In genomic region chr19:23373287-23373686, GRCm38 (mm10) we compare ENCODE assay signal across 9 mouse cellular contexts.
DNase-seq lines count a peak whose midpoint lies in the region; ATAC-seq and TF ChIP-seq lines count a peak whose summit lies in the region.
"Had no signal": no experiment of that assay in that cellular context is flagged by ENCODE, and none has a peak within 500 bp of the region (broad histone marks: within the 10 kb centered on the region; RNA-seq: fewer than 3 reads in every experiment).

No protein-coding gene starts in this region.

- peaks cover 7% of the 10 kb centered on the region; the same call in 1 of the 2 replicates for H3K4me1 ChIP-seq in forebrain, embryonic 16.5 days (replicated peaks; ENCODE audit: control insufficient read depth, insufficient read depth, low read length)
- H3K4me1 ChIP-seq in hindbrain, embryonic 13.5 days (replicated peaks) = peaks cover 11% of the 10 kb centered on the region
- H3K4me1 ChIP-seq in midbrain, embryonic 11.5 days (ENCODE audit: control insufficient read depth, insufficient read depth, low read length) = peaks cover 2% of the 10 kb centered on the region; the same call in 1 of the 2 replicates
- H3K4me1 ChIP-seq in small intestine, adult 2 months (ENCODE audit: control insufficient read depth, insufficient read depth, insufficient read length, low read length) = no peaks in the 10 kb centered on the region

- no peak for TF ChIP-seq POLR2A in brain, embryonic 14.5 days (IDR thresholded peaks at IDR 0.05; ENCODE audit: borderline replicate concordance, extremely low read depth, insufficient read depth, insufficient read length, poor library complexity, severe bottlenecking)
- no peak for TF ChIP-seq POLR2A in small intestine, adult 2 months (IDR thresholded peaks at IDR 0.05; ENCODE audit: low read depth, low read length)

- H3K27me3 ChIP-seq in forebrain, embryonic 16.5 days (replicated peaks; ENCODE audit: control insufficient read depth, insufficient read depth, low read length) = no peaks in the 10 kb centered on the region
- H3K27me3 ChIP-seq in hindbrain, embryonic 13.5 days = no peaks in the 10 kb centered on the region
- no peaks in the 10 kb centered on the region for H3K27me3 ChIP-seq in midbrain, embryonic 11.5 days (ENCODE audit: control insufficient read depth, insufficient read depth, low read length)
- no peaks in the 10 kb centered on the region for H3K27me3 ChIP-seq in small intestine, adult 2 months (ENCODE audit: control insufficient read depth, insufficient read depth, low read length)

- no peak overlapping the region for H3K4me3 ChIP-seq in forebrain, embryonic 16.5 days (replicated peaks; ENCODE audit: low read length)
- H3K4me3 ChIP-seq in hindbrain, embryonic 13.5 days = no peak overlapping the region
- H3K4me3 ChIP-seq in midbrain, embryonic 11.5 days (ENCODE audit: low read depth, low read length) = no peak overlapping the region
- H3K4me3 ChIP-seq in small intestine, adult 2 months (ENCODE audit: low read depth, low read length) = no peak overlapping the region

- no peaks in the 10 kb centered on the region for H3K9me3 ChIP-seq in forebrain, embryonic 16.5 days (ENCODE audit: control insufficient read depth, low read length)
- H3K9me3 ChIP-seq in hindbrain, embryonic 13.5 days = no peaks in the 10 kb centered on the region
- H3K9me3 ChIP-seq in midbrain, embryonic 11.5 days (ENCODE audit: control insufficient read depth, low read length) = no peaks in the 10 kb centered on the region

- H3K36me3 ChIP-seq in forebrain, embryonic 16.5 days (ENCODE audit: control insufficient read depth, insufficient read depth) = no peaks in the 10 kb centered on the region
- H3K36me3 ChIP-seq in hindbrain, embryonic 13.5 days = no peaks in the 10 kb centered on the region
- no peaks in the 10 kb centered on the region for H3K36me3 ChIP-seq in midbrain, embryonic 11.5 days (ENCODE audit: control insufficient read depth, insufficient read depth, low read length)
- no peaks in the 10 kb centered on the region for H3K36me3 ChIP-seq in small intestine, adult 2 months (ENCODE audit: control insufficient read depth, insufficient read depth, low read length)

- no peak overlapping the region for H3K9ac ChIP-seq in forebrain, embryonic 16.5 days (replicated peaks; ENCODE audit: low read depth, low read length)
- H3K9ac ChIP-seq in hindbrain, embryonic 13.5 days = no peak overlapping the region
- no peak overlapping the region for H3K9ac ChIP-seq in midbrain, embryonic 11.5 days (ENCODE audit: low read length)

- H3K27ac ChIP-seq in forebrain, embryonic 16.5 days (ENCODE audit: low read length) = no peak overlapping the region
- H3K27ac ChIP-seq in hindbrain, embryonic 13.5 days = no peak overlapping the region
- H3K27ac ChIP-seq in midbrain, embryonic 11.5 days (ENCODE audit: low read depth, low read length) = no peak overlapping the region
- H3K27ac ChIP-seq in small intestine, adult 2 months (ENCODE audit: insufficient read depth, low read depth, low read length) = no peak overlapping the region
- H3K27ac ChIP-seq: macrophage had no signal

- H3K4me2 ChIP-seq in forebrain, embryonic 16.5 days (ENCODE audit: low read length) = no peak overlapping the region
- H3K4me2 ChIP-seq in hindbrain, embryonic 13.5 days = no peak overlapping the region
- H3K4me2 ChIP-seq in midbrain, embryonic 11.5 days = no peak overlapping the region

- peak; percentile 64 for DNase-seq in CD4-positive, CD25-positive, alpha-beta regulatory T cell, adult 2 months (ENCODE audit: low read depth, low spot score)
- DNase-seq in brain, embryonic 14.5 days (ENCODE audit: low read depth) = peak; percentile 84
- peak; percentile 43 for DNase-seq in left cerebral cortex, adult 11 months (ENCODE audit: low spot score)
- DNase-seq in midbrain, embryonic 11.5 days (ENCODE audit: low spot score, missing footprints) = peak; percentile 94

- 48% methylated on average over 8 of the region's 8 CpGs for WGBS in forebrain, embryonic 16.5 days
- WGBS in hindbrain, embryonic 13.5 days = 44% methylated on average over 8 of the region's 8 CpGs
- WGBS in midbrain, embryonic 11.5 days = 54% methylated on average over 8 of the region's 8 CpGs
- WGBS in small intestine, adult 2 months = 42% methylated on average over 8 of the region's 8 CpGs

- ATAC-seq in CD4-positive, CD25-positive, alpha-beta regulatory T cell, adult 4 months = no peak
- ATAC-seq in forebrain, embryonic 16.5 days = peak; percentile 40
- peak; percentile 60; the same call in 1 of the 2 replicates for ATAC-seq in hindbrain, embryonic 13.5 days (ENCODE audit: low FRiP score)
- peak; percentile 62; the same call in 1 of the 2 replicates for ATAC-seq in midbrain, embryonic 11.5 days (ENCODE audit: low FRiP score)

- TF ChIP-seq CTCF in brain, embryonic 14.5 days (IDR thresholded peaks at IDR 0.05; ENCODE audit: borderline replicate concordance, extremely low read depth, insufficient read depth, insufficient read length) = peak; percentile 86
- peak; percentile 55; the same call in 1 of the 2 replicates for TF ChIP-seq CTCF in small intestine, adult 2 months (IDR thresholded peaks at IDR 0.05; ENCODE audit: extremely low read depth, insufficient read length, insufficient replicate concordance, low read depth, low read length)

Comparison
In these comparisons a context has a peak if more than half of its experiments do, and no peak if none do; other contexts are left out.
1. DNase-seq: peak in every context shown above with its lines; median percentile 94 in midbrain, embryonic 11.5 days; 84 in brain, embryonic 14.5 days; 64 in CD4-positive, CD25-positive, alpha-beta regulatory T cell, adult 2 months; 43 in left cerebral cortex, adult 11 months.